Mouse (Mus musculus) forebrain, embryonic 10.5 days (tissue): ENCODE measurements around the gene Apba2. TPM values are rescaled to one million over a fixed set of nuclear protein-coding genes. Genes with fewer than 3 reads are reported as not detected.

ENCODE experiments used
- DNase-seq: peaks from one replicate; pipeline ENCODE4 v3.0.0-alpha.2; 2017; ENCODE audit warnings: low spot score; ENCODE audit errors: extremely low spot score
- H3K27ac ChIP-seq: fragments of 300-500 bp; sonication (generic); 2 replicates; pipeline ENCODE4 v1.5.1; 2016; ENCODE audit warnings: mild to moderate bottlenecking
- H3K27me3 ChIP-seq: fragments of 300-500 bp; sonication (generic); 2 replicates; pipeline ENCODE4 v1.6.1; 2016; ENCODE audit warnings: mild to moderate bottlenecking; ENCODE audit not compliant: poor library complexity, severe bottlenecking
- H3K36me3 ChIP-seq: fragments of 300-500 bp; sonication (generic); replicated peaks from 2 replicates; pipeline ENCODE4 v1.6.1; 2016; ENCODE audit warnings: mild to moderate bottlenecking, moderate library complexity
- H3K4me1 ChIP-seq: fragments of 300-500 bp; sonication (generic); 2 replicates; pipeline ENCODE4 v1.6.1; 2016
- H3K4me3 ChIP-seq: fragments of 300-500 bp; sonication (generic); 2 replicates; pipeline ENCODE4 v1.5.1; 2016; ENCODE audit warnings: mild to moderate bottlenecking, moderate library complexity
- H3K9me3 ChIP-seq: fragments of 300-500 bp; sonication (generic); 2 replicates; pipeline ENCODE4 v1.6.1; 2016; ENCODE audit warnings: mild to moderate bottlenecking, moderate library complexity
- whole genome bisulfite sequencing: fragments of 180-500 bp; shearing (Covaris S2); methylation state at CpG from one replicate; pipeline ENCODE4 v1.1.7; 2016; 5-methylcytosine and 5-hydroxymethylcytosine counted together
- polyA plus RNA-seq: library from polyadenylated mRNA; unstranded; fragments of >200 nt; fragmentation: Nextera tagmentation; extraction: Ambion mirVana; gene quantifications from 2 replicates; pipeline ENCODE4 v1.2.1, GENCODE M21; 2016

Gene Apba2
- polyA plus RNA-seq, 1 experiment from 2014 or later, result 46.1 TPM

GRCm38 (mm10) chr7:64627972-64628655, 126.6 kb downstream of the Apba2 start:
- no peak overlapping the region for H3K27ac ChIP-seq
- no peaks in the 10 kb centered on the region for H3K27me3 ChIP-seq
- H3K9me3 ChIP-seq, result no peaks in the 10 kb centered on the region
- peaks cover 25% of the 10 kb centered on the region for H3K4me1 ChIP-seq
- H3K36me3 ChIP-seq, result 0 out of 2 replicates have a peak, but pooled peaks cover 5% of the 10 kb centered on the region
- H3K4me3 ChIP-seq, result no peak overlapping the region
- DNase-seq, result no peak
- 64% methylated on average over 8 of the region's 8 CpGs for WGBS

DNA sequence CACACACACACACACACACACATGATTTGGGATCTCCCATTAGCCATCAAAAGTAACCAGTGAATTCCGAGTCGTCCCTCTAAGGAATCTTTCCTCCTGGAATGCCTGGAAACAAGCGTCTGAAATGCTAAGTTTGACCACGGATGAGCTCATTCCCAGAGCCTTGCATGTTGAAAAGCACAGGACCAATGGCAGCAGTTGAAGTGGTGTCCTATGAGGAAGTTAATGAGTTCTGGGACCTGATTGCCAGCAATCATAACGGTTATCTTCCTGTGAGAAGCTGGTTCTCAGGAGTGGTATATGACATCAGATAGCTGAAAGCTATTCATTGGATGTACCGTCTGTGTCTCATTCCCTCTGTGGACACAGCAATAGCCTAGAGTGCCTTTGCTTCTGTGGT, 129.2 kb downstream of the Apba2 start:
- Histone ChIP-seq H3K27ac (no peak overlapping the region), H3K9me3 (no peaks in the 10 kb centered on the region), H3K27me3 (peaks cover 2% of the 10 kb centered on the region; the same call in 1 of the 2 replicates), H3K36me3 (peaks cover 5% of the 10 kb centered on the region; the same call in 1 of the 2 replicates), H3K4me1 (peaks cover 48% of the 10 kb centered on the region), H3K4me3 (no peak overlapping the region)
- WGBS, result 94% methylated on average over 6 of the region's 6 CpGs
- no peak for DNase-seq

DNA sequence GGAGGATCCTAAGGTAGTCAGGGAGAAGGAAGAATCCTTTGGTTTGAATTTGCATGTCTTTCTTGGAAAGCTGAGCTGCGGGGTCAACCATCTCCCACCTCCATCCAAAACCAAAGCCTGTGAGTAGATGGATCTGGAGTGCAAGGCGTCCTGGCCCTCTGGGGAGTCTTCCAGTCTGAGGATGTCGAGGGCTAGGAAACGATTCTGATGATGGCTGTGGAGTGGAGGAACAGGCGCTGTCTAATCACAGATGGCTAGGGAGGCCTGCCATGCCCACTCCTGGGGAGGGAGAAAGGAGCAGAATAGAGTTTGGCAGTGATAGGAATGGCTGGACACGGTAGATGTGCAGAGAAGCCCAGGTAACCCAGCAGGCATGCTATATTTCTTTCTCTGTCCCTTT, 129.6 kb downstream of the Apba2 start:
- Histone ChIP-seq H3K27ac (no peak overlapping the region), H3K4me1 (peaks cover 48% of the 10 kb centered on the region), H3K36me3 (peaks cover 9% of the 10 kb centered on the region; the same call in 1 of the 2 replicates), H3K4me3 (no peak overlapping the region), H3K27me3 (peaks cover 6% of the 10 kb centered on the region; the same call in 1 of the 2 replicates), H3K9me3 (no peaks in the 10 kb centered on the region)
- no peak for DNase-seq
- WGBS, result 86% methylated on average over 6 of the region's 6 CpGs

- Histone ChIP-seq H3K36me3 (peaks cover 4% of the 10 kb centered on the region; the same call in 1 of the 2 replicates), H3K4me1 (peaks cover 48% of the 10 kb centered on the region), H3K4me3 (no peak overlapping the region), H3K27ac (peak overlapping the region; percentile 35; the same call in 1 of the 2 replicates), H3K9me3 (no peaks in the 10 kb centered on the region), H3K27me3 (peaks cover 13% of the 10 kb centered on the region; the same call in 1 of the 2 replicates)
- WGBS, result 63% methylated on average over 6 of the region's 6 CpGs
- no peak for DNase-seq
Measured at GRCm38 (mm10) chr7:64631781-64632351, 130.4 kb downstream of the Apba2 start.

DNA sequence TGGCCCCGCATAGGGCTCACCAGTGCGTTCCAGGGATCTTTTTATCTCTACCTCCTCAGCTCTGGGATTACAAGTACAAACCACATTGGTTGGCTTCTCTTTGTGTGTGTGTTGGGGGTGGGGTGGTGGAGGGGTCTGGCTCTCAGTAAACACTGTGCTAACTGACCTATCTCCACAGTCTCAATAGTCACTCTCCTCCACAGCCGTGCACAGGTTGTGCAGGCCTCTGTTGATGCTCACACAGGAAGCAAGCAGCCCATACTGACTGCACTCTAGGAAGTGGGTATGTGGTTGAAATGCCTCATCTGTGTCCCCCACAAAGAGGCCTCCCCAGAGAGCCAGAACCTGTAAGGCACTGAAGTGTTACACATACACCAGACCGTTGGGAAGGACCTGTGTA, 131.7 kb downstream of the Apba2 start:
- WGBS, result 48% methylated on average over 4 of the region's 4 CpGs
- Histone ChIP-seq H3K36me3 (peaks cover 4% of the 10 kb centered on the region; the same call in 1 of the 2 replicates), H3K4me1 (peaks cover 44% of the 10 kb centered on the region), H3K27me3 (peaks cover 22% of the 10 kb centered on the region; the same call in 1 of the 2 replicates), H3K9me3 (no peaks in the 10 kb centered on the region), H3K27ac (peak overlapping the region; percentile 72), H3K4me3 (no peak overlapping the region)
- no peak for DNase-seq

DNA sequence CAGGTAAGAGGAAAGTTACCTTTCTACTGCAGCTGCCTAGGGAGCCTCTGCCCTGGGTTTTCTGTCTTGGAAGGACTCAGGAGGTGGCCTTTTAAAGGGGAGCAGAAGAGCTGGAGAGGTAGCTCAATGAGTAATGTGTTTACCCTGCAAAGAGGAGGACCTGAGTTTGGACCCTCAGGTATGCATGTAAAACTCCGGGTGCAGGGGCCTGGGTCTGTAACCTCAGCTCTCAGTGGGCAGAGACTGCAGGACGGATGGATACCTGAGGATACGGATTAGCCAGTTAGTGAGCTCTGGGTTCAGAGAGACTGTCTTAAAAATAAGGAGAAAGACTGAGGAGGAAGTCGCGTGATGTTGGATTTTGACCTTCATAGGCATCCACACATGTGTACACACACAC, 132.4 kb downstream of the Apba2 start:
- Histone ChIP-seq H3K9me3 (no peaks in the 10 kb centered on the region), H3K27ac (peak overlapping the region; percentile 72)
- DNase-seq, result no peak

DNA sequence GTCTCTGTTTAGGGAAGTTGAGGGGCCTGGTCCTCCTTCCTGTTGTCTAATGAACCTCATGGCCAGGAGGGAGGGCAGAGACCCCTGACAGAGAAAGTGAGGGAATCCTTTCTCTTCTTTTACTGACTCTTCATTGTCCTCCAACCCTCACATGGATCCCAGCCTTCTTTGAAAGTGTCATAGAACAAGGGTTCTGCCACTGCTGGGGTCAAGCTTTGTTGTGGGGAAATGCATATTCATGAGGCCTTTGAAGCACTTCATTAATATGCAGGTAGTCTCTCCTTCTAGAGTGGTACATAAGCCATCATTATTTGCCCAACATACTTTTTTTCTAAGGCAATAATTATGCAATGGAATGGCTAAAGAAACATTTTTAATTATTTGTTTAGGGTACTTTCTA, 133.0 kb downstream of the Apba2 start:
- no peak overlapping the region for H3K4me3 ChIP-seq
- peaks cover 4% of the 10 kb centered on the region; the same call in 1 of the 2 replicates for H3K36me3 ChIP-seq
- DNase-seq, result no peak
- H3K9me3 ChIP-seq, result no peaks in the 10 kb centered on the region
- peak overlapping the region; percentile 72; the same call in 1 of the 2 replicates for H3K27ac ChIP-seq
- peaks cover 44% of the 10 kb centered on the region for H3K4me1 ChIP-seq
- peaks cover 22% of the 10 kb centered on the region; the same call in 1 of the 2 replicates for H3K27me3 ChIP-seq

More for the DNA sequence above, 132.4 kb downstream of the Apba2 start:
- peaks cover 4% of the 10 kb centered on the region; the same call in 1 of the 2 replicates for H3K36me3 ChIP-seq
- H3K27me3 ChIP-seq, result peaks cover 22% of the 10 kb centered on the region; the same call in 1 of the 2 replicates
- H3K4me3 ChIP-seq, result no peak overlapping the region
- 60% methylated on average over 5 of the region's 5 CpGs for WGBS
- H3K4me1 ChIP-seq, result peaks cover 44% of the 10 kb centered on the region

DNA sequence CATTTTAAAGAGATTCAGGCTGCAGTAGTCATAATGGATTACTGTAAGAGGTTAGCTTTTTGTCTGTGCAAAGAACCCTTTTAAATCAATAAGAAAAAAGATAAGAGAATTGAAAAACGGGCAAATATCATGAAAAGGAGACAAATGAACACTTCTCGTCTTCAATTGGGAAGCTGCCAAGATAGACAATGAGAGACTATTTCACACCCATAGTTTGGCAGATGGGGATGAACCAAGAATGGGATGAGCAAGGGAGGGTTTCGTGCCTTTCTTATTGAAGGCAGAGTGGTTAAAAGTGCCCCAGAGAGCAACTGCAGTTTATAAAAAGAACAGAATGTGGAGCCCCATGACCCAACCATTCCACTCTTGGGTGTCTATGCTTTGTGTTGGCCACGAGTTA, 137.4 kb downstream of the Apba2 start:
- Histone ChIP-seq H3K4me3 (no peak overlapping the region), H3K27me3 (peaks cover 22% of the 10 kb centered on the region; the same call in 1 of the 2 replicates), H3K9me3 (no peaks in the 10 kb centered on the region; the same call in 1 of the 2 replicates), H3K27ac (no peak overlapping the region), H3K36me3 (peaks cover 4% of the 10 kb centered on the region; the same call in 1 of the 2 replicates), H3K4me1 (peaks cover 15% of the 10 kb centered on the region)
- 84% methylated on average over 4 of the region's 4 CpGs for WGBS
- no peak for DNase-seq

DNA sequence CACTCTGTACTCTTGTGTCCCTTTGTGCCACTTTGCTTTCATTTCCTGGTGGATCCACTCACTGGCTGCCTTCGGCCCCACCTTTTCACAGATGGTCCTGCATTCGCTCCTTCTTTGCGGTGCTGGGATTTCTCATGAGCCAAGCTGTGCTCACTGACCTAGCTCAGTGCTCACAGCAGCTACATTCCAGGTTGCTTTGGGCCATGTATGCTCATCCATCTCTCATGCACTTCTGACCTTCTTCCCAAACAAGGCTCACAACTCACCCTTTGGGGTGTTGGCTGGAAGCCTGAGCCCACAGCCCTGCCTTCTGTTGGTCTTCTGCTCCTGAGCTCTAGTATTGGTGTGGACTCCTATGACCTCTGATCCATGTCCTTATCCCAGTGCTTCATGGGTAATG, 139.1 kb downstream of the Apba2 start:
- no peak for DNase-seq
- 92% methylated on average over 3 of the region's 3 CpGs for WGBS
- H3K4me3 ChIP-seq, result no peak overlapping the region
- H3K4me1 ChIP-seq, result no peaks in the 10 kb centered on the region
- peaks cover 21% of the 10 kb centered on the region; the same call in 1 of the 2 replicates for H3K27me3 ChIP-seq
- H3K9me3 ChIP-seq, result no peaks in the 10 kb centered on the region; the same call in 1 of the 2 replicates
- peaks cover 4% of the 10 kb centered on the region; the same call in 1 of the 2 replicates for H3K36me3 ChIP-seq
- no peak overlapping the region for H3K27ac ChIP-seq

GRCm38 (mm10) chr7:64642903-64643302, 141.4 kb downstream of the Apba2 start:
- no peak for DNase-seq
- Histone ChIP-seq H3K36me3 (no peaks in the 10 kb centered on the region; the same call in 1 of the 2 replicates), H3K4me1 (no peaks in the 10 kb centered on the region; the same call in 1 of the 2 replicates), H3K27me3 (no peaks in the 10 kb centered on the region), H3K4me3 (no peak overlapping the region), H3K9me3 (no peaks in the 10 kb centered on the region; the same call in 1 of the 2 replicates), H3K27ac (no peak overlapping the region)
- 69% methylated on average over 1 of the region's 1 CpGs for WGBS

DNA sequence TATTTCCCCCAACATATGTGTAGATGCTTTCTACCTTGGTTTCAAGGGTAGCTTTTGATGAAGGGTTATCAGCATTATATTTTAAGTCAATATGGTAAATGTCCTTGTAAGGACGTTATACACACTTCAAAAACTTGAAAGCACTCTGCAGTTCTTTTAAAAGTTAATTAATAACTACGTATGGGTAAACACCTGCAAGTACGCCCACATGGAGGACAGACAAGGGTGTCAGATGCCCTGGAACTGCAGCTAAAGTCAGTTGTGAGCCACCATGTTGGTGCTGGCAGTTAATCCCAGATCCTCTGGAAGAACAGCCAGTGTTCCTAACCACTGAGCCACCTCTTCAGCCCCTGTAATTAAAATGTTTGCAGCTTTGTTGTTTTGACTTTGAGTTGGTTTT, 144.0 kb downstream of the Apba2 start:
- H3K4me3 ChIP-seq, result no peak overlapping the region
- no peaks in the 10 kb centered on the region; the same call in 1 of the 2 replicates for H3K4me1 ChIP-seq
- H3K36me3 ChIP-seq, result no peaks in the 10 kb centered on the region; the same call in 1 of the 2 replicates
- H3K9me3 ChIP-seq, result no peaks in the 10 kb centered on the region; the same call in 1 of the 2 replicates
- WGBS, result 87% methylated on average over 3 of the region's 3 CpGs
- DNase-seq, result no peak
- H3K27me3 ChIP-seq, result no peaks in the 10 kb centered on the region
- H3K27ac ChIP-seq, result no peak overlapping the region

DNA sequence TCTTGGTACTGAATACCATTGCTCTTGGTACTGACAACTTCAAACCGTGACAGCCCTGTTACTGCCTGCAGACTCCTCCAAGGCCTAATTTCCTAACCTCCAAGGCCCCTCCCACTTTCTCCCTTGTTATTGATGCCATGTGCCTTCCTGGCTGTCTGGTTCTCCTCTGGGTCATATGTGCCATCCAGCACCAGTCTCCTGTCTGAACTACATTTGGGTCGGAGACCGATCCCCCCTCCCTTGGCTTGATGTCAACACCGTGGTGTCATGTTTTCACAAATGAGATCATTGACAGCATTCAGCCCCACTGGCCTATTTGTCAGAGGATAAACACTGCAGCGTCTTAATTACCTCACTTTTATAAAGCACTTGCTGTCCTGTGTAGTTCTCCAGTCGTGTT, 144.5 kb downstream of the Apba2 start:
- no peaks in the 10 kb centered on the region; the same call in 1 of the 2 replicates for H3K4me1 ChIP-seq
- no peaks in the 10 kb centered on the region; the same call in 1 of the 2 replicates for H3K9me3 ChIP-seq
- no peaks in the 10 kb centered on the region for H3K27me3 ChIP-seq
- DNase-seq, result no peak
- 76% methylated on average over 6 of the region's 6 CpGs for WGBS
- no peaks in the 10 kb centered on the region; the same call in 1 of the 2 replicates for H3K36me3 ChIP-seq
- no peak overlapping the region for H3K4me3 ChIP-seq
- no peak overlapping the region for H3K27ac ChIP-seq
